Mouse (Mus musculus) forebrain, embryonic 13.5 days (tissue): ENCODE results near the gene Gm10803. TPM values are rescaled to one million over a fixed set of nuclear protein-coding genes. Genes with fewer than 3 reads are reported as not detected.
"Not testable (repeated sequence)": the region's sequence is repeated elsewhere in the genome, so short reads cannot be mapped to it uniquely, and the experiment has no call there.

ENCODE experiments used
- ATAC-seq: fragments of 200-750 bp; cut with Nextera tagmentation; 2 replicates; pipeline ENCODE4 v1.8.0; 2017
- H3K27ac ChIP-seq: fragments of 300-500 bp; sonication (generic); 2 replicates; pipeline ENCODE4 v1.5.1; 2015; ENCODE audit warnings: inconsistent platforms, mild to moderate bottlenecking, moderate library complexity
- H3K27me3 ChIP-seq: fragments of 300-500 bp; sonication (generic); 2 replicates; pipeline ENCODE4 v1.6.1; 2015; ENCODE audit warnings: mild to moderate bottlenecking, inconsistent platforms
- H3K36me3 ChIP-seq: fragments of 300-500 bp; sonication (generic); 2 replicates; pipeline ENCODE4 v1.6.1; 2015; ENCODE audit warnings: mild to moderate bottlenecking, inconsistent platforms; ENCODE audit not compliant: poor library complexity, severe bottlenecking
- H3K4me1 ChIP-seq: fragments of 300-500 bp; sonication (generic); 2 replicates; pipeline ENCODE4 v1.6.1; 2015; ENCODE audit warnings: inconsistent platforms
- H3K4me2 ChIP-seq: fragments of 300-500 bp; sonication (generic); 2 replicates; pipeline ENCODE4 v1.6.1; 2015; ENCODE audit warnings: inconsistent platforms, mild to moderate bottlenecking, moderate library complexity
- H3K4me3 ChIP-seq: fragments of 300-500 bp; sonication (generic); 2 replicates; pipeline ENCODE4 v1.5.1; 2015; ENCODE audit warnings: mild to moderate bottlenecking, inconsistent platforms
- H3K9ac ChIP-seq: fragments of 300-500 bp; sonication (generic); 2 replicates; pipeline ENCODE4 v1.6.1; 2015; ENCODE audit warnings: mild to moderate bottlenecking, inconsistent platforms
- H3K9me3 ChIP-seq: fragments of 300-500 bp; sonication (generic); replicated peaks from 2 replicates; pipeline ENCODE4 v1.6.1; 2016; ENCODE audit warnings: inconsistent platforms
- WGBS: fragments of 180-500 bp; shearing (Covaris S2); methylation state at CpG from one replicate; pipeline ENCODE4 v1.1.7; 2015; 5-methylcytosine and 5-hydroxymethylcytosine counted together
- polyA plus RNA-seq: library from polyadenylated mRNA; unstranded; fragments of >200 nt; fragmentation: Nextera tagmentation; extraction: Ambion mirVana; gene quantifications from 2 replicates; pipeline ENCODE4 v1.2.1, GENCODE M21; 2015

The Gm10803 gene
- not detected in 2 replicates for polyA plus RNA-seq

- H3K4me3 ChIP-seq, H3K27me3 ChIP-seq, H3K4me2 ChIP-seq, ATAC-seq, H3K36me3 ChIP-seq, H3K4me1 ChIP-seq, H3K9ac ChIP-seq, H3K27ac ChIP-seq, H3K9me3 ChIP-seq: not testable (repeated sequence)
- WGBS: 91% methylated on average over 2 of the region's 2 CpGs
These were observed at the start of gene Gm10803 for GRCm38 (mm10) chr2:93560268-93560667. Gene Gm10803 (plus strand): TSS chr2:93560568.

- H3K4me1 ChIP-seq: no peaks in the 10 kb centered on the region
These were observed 49.5 kb upstream of the Gm10803 start for GRCm38 (mm10) chr2:93510839-93511238.

GRCm38 (mm10) chr2:93512130-93512529, 48.2 kb upstream of the Gm10803 start:
- H3K27me3 ChIP-seq: no peaks in the 10 kb centered on the region
- ATAC-seq: no peak
- H3K9ac ChIP-seq: no peak overlapping the region
- H3K4me3 ChIP-seq: no peak overlapping the region
- no peaks in the 10 kb centered on the region for H3K36me3 ChIP-seq
- H3K9me3 ChIP-seq: no peaks in the 10 kb centered on the region
- no peaks in the 10 kb centered on the region for H3K4me1 ChIP-seq
- WGBS: 68% methylated on average over 7 of the region's 7 CpGs
- H3K27ac ChIP-seq: no peak overlapping the region
- H3K4me2 ChIP-seq: no peak overlapping the region

More at GRCm38 (mm10) chr2:93510839-93511238, 49.5 kb upstream of the Gm10803 start:
- H3K9me3 ChIP-seq: no peaks in the 10 kb centered on the region
- no peak overlapping the region for H3K9ac ChIP-seq
- no peak for ATAC-seq
- 95% methylated on average over 1 of the region's 1 CpGs for WGBS
- no peaks in the 10 kb centered on the region for H3K36me3 ChIP-seq
- no peaks in the 10 kb centered on the region for H3K27me3 ChIP-seq
- H3K27ac ChIP-seq: no peak overlapping the region
- H3K4me2 ChIP-seq: no peak overlapping the region
- H3K4me3 ChIP-seq: no peak overlapping the region

- H3K36me3 ChIP-seq: no peaks in the 10 kb centered on the region
- no peaks in the 10 kb centered on the region for H3K4me1 ChIP-seq
- H3K27ac ChIP-seq: no peak overlapping the region
- WGBS: 80% methylated on average over 4 of the region's 4 CpGs
- no peaks in the 10 kb centered on the region for H3K9me3 ChIP-seq
- no peaks in the 10 kb centered on the region for H3K27me3 ChIP-seq
- no peak overlapping the region for H3K9ac ChIP-seq
- no peak overlapping the region for H3K4me2 ChIP-seq
- ATAC-seq: no peak
- no peak overlapping the region for H3K4me3 ChIP-seq
These were observed 45.1 kb upstream of the Gm10803 start for GRCm38 (mm10) chr2:93515246-93515645.

- Histone ChIP-seq H3K9ac (no peak overlapping the region), H3K27me3 (no peaks in the 10 kb centered on the region), H3K4me3 (no peak overlapping the region), H3K4me2 (no peak overlapping the region), H3K27ac (no peak overlapping the region), H3K36me3 (no peaks in the 10 kb centered on the region), H3K4me1 (peaks cover 14% of the 10 kb centered on the region), H3K9me3 (no peaks in the 10 kb centered on the region)
- 65% methylated on average over 4 of the region's 4 CpGs for WGBS
- ATAC-seq: no peak
These were observed 39.3 kb upstream of the Gm10803 start for GRCm38 (mm10) chr2:93521042-93521441.

- Histone ChIP-seq H3K4me3 (no peak overlapping the region), H3K4me2 (no peak overlapping the region), H3K4me1 (peaks cover 14% of the 10 kb centered on the region), H3K36me3 (no peaks in the 10 kb centered on the region), H3K27me3 (no peaks in the 10 kb centered on the region), H3K27ac (peak overlapping the region; percentile 25; the same call in 1 of the 2 replicates), H3K9me3 (no peaks in the 10 kb centered on the region), H3K9ac (no peak overlapping the region)
- 86% methylated on average over 6 of the region's 6 CpGs for WGBS
- ATAC-seq: peak; percentile 36; the same call in 1 of the 2 replicates
These were observed 38.8 kb upstream of the Gm10803 start for GRCm38 (mm10) chr2:93521571-93521970.

- Histone ChIP-seq H3K4me2 (no peak overlapping the region), H3K4me3 (no peak overlapping the region), H3K9me3 (no peaks in the 10 kb centered on the region), H3K4me1 (peaks cover 14% of the 10 kb centered on the region), H3K27me3 (no peaks in the 10 kb centered on the region), H3K9ac (no peak overlapping the region), H3K36me3 (no peaks in the 10 kb centered on the region), H3K27ac (peak overlapping the region; percentile 25; the same call in 1 of the 2 replicates)
- WGBS: 60% methylated on average over 16 of the region's 16 CpGs
- peak; percentile 53; the same call in 1 of the 2 replicates for ATAC-seq
These were observed 38.4 kb upstream of the Gm10803 start for GRCm38 (mm10) chr2:93522005-93522404.

- peaks cover 14% of the 10 kb centered on the region for H3K4me1 ChIP-seq
- 81% methylated on average over 15 of the region's 16 CpGs for WGBS
These were observed 35.2 kb upstream of the Gm10803 start for GRCm38 (mm10) chr2:93525033-93525762.

GRCm38 (mm10) chr2:93529602-93530001, 30.8 kb upstream of the Gm10803 start:
- ATAC-seq: no peak
- 58% methylated on average over 4 of the region's 4 CpGs for WGBS
- Histone ChIP-seq H3K9me3 (no peaks in the 10 kb centered on the region), H3K9ac (no peak overlapping the region), H3K27ac (no peak overlapping the region), H3K36me3 (no peaks in the 10 kb centered on the region), H3K4me1 (no peaks in the 10 kb centered on the region), H3K27me3 (no peaks in the 10 kb centered on the region), H3K4me2 (no peak overlapping the region), H3K4me3 (no peak overlapping the region)

More at GRCm38 (mm10) chr2:93525033-93525762, 35.2 kb upstream of the Gm10803 start:
- Histone ChIP-seq H3K36me3 (no peaks in the 10 kb centered on the region), H3K4me3 (no peak overlapping the region), H3K4me2 (no peak overlapping the region), H3K27ac (no peak overlapping the region), H3K9ac (no peak overlapping the region), H3K27me3 (no peaks in the 10 kb centered on the region), H3K9me3 (no peaks in the 10 kb centered on the region)
- no peak for ATAC-seq

GRCm38 (mm10) chr2:93533891-93534290, 26.5 kb upstream of the Gm10803 start:
- no peak for ATAC-seq
- H3K9me3 ChIP-seq: no peaks in the 10 kb centered on the region
- H3K4me3 ChIP-seq: no peak overlapping the region
- no peak overlapping the region for H3K27ac ChIP-seq
- H3K27me3 ChIP-seq: no peaks in the 10 kb centered on the region
- no peak overlapping the region for H3K9ac ChIP-seq
- 95% methylated on average over 7 of the region's 7 CpGs for WGBS
- H3K36me3 ChIP-seq: no peaks in the 10 kb centered on the region
- no peak overlapping the region for H3K4me2 ChIP-seq
- H3K4me1 ChIP-seq: peaks cover 13% of the 10 kb centered on the region

- Histone ChIP-seq H3K36me3 (no peaks in the 10 kb centered on the region), H3K9me3 (no peaks in the 10 kb centered on the region), H3K27ac (no peak overlapping the region), H3K4me1 (peaks cover 13% of the 10 kb centered on the region), H3K9ac (no peak overlapping the region), H3K27me3 (no peaks in the 10 kb centered on the region), H3K4me3 (no peak overlapping the region), H3K4me2 (no peak overlapping the region)
- WGBS: 32% methylated on average over 3 of the region's 3 CpGs
- peak; percentile 36; the same call in 1 of the 2 replicates for ATAC-seq
These were observed 22.9 kb upstream of the Gm10803 start for GRCm38 (mm10) chr2:93537385-93537967.

- no peak overlapping the region for H3K4me3 ChIP-seq
- no peaks in the 10 kb centered on the region for H3K27me3 ChIP-seq
- no peaks in the 10 kb centered on the region for H3K36me3 ChIP-seq
- H3K27ac ChIP-seq: no peak overlapping the region
- H3K9me3 ChIP-seq: no peaks in the 10 kb centered on the region
- peaks cover 13% of the 10 kb centered on the region for H3K4me1 ChIP-seq
- H3K4me2 ChIP-seq: no peak overlapping the region
- no peak overlapping the region for H3K9ac ChIP-seq
- ATAC-seq: no peak
- 36% methylated on average over 6 of the region's 6 CpGs for WGBS
These were observed 22.2 kb upstream of the Gm10803 start for GRCm38 (mm10) chr2:93538140-93538539.
